Mouse (Mus musculus) liver (tissue): Measurements from ENCODE around the gene Rnf222.

ENCODE experiments used
- DNase-seq: peaks from one replicate; pipeline ENCODE4 v3.0.0-alpha.2; 2020; ENCODE audit warnings: mixed read lengths

The Rnf222 gene

DNA sequence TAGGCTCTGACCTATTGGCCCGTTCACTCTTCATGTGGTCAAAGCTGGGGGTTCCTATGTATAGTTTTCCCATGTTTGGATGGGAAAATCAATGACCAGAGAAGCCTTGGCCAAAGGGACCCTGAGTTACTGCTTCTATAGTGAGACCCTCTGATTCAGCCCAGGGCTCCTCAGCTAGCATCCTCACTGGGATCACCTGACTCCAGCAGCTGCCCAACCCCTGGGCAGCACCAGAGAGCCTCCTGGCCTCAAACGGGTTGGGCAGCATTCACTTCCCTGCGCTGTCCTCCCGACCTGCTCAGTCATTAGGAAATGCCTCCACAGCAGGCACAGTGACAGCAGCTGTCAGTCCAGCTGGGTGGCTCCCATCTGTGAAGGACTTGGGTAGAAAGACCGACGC lies at the start of gene Rnf222:
Gene Rnf222, plus strand, starts transcription at position 301 of the 400 bp plus-strand sequence.
- DNase-seq, result no peak

DNA sequence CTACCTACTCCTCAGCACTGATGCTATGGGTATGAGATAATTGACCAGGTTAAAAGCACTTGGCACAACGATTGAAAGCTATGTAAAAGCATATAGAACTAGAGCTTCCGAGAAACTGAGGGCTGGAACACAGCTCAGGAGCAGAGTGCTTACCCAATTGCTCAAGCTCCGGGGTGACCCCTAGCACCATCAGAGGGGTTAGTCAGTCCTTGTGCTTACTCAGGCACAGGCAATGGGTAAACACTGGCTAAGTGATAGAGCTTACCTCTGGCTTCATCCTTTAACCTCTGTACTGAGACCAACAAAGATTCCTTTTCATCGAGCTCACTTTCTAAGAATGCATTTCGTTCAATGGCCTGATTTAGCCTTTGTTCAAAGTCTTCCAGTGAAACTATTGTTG lies 48.7 kb upstream of the Rnf222 start:
- no peak for DNase-seq

DNA sequence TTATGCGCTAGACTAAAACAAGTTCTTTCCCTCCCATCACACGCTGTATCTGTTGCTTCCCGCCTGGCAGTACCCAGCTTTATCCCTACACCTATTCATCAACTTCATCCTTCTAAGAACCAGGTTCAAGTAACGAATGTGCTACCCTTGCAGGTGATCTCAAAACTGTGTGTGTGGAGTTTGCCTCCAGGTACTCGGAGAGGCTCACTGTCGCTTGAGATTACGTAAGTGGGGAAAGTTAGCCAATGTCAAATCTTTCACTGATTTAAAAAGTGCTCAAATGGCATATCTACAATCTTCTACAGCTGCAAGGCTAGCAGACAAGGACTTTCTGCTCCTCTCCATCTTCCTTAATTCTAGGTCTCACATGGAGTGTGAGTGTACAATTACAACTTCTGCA lies 37.5 kb upstream of the Rnf222 start:
- DNase-seq, result no peak

DNA sequence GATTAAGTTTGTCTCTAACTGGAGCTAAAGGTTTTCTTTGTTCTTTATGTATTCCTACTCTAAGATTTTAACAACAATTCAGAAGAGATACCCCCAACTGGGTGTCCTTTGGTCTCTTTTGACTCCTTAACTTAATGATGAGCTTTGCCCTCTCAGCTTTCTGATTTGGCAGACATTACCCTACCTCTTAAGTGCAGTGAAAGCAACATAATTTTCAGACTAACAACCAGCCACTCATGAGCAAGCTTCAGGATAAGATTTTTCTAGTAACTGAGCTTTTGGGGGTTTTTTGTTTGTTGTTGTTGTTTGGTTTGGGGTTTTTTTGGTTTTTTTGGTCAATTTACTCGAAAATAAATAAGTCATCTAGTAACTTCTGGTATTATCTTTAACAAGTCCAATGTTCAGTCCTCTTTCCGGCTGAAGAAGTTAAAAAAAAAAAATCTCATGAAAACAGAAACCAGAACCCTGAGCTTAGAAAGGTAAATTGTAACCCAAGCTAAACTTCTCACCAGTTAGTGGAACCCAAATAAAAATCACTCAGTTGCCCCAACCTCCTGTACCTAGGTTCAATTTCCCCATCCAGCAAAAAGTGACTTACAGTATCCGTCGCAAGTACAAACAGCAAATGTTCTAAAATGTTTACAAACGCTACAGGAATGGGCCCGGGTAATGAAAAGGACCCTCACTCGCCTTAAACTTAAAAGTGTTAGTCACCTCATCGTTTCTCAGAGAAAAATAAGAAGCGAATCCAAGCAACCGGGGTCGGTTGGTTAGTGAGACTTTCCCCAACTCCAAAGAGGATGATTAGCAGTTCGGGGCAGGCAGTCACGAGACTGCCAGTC lies 36.5 kb upstream of the Rnf222 start:
- DNase-seq, result no peak

DNA sequence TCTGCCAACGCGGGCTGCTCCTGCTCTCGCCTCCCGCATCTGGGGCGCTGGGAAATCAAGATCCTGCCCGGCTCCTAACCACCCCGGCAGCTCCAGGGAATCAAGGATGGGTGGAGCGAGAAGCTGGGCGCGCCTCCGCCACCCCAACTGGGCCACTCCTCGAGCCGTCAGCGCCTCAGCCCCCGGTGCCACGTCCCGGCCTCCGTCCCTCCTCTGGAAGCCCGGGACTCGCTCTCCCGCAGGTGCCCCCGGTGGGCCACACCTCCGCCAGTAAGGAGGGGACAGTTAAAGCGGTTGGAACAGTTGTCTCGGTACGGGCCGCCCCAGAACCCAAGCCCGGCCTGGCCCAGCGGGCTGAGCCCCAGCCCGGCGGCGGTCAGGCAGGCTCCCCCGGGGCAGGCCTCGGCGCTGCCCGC lies 35.9 kb upstream of the Rnf222 start:
- DNase-seq, result peak; percentile 87

DNA sequence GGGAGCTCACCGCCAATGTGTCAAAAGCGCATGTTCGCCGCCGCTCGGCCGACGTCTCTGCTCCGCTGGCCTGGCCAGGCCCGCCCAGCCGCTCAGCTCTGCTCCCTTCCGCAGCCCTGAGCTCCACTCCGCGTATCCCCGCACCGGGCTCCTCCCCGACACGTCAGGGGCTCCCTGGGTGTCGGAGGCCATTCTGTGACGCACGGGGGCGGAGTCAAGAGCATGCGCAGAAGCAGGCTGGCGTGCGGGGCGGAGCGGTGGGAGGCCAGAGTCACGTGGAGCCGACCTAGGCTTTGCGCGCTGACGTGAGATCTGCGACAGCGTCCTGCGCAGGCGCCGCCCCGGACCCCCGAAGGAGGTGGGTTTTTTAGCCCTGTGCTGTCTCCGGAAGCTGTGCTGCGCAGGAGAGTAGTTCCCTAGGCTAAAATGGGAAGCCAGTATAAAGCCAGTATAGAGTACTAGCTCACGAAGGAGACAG lies 35.4 kb upstream of the Rnf222 start:
- peak; percentile 100 for DNase-seq

DNA sequence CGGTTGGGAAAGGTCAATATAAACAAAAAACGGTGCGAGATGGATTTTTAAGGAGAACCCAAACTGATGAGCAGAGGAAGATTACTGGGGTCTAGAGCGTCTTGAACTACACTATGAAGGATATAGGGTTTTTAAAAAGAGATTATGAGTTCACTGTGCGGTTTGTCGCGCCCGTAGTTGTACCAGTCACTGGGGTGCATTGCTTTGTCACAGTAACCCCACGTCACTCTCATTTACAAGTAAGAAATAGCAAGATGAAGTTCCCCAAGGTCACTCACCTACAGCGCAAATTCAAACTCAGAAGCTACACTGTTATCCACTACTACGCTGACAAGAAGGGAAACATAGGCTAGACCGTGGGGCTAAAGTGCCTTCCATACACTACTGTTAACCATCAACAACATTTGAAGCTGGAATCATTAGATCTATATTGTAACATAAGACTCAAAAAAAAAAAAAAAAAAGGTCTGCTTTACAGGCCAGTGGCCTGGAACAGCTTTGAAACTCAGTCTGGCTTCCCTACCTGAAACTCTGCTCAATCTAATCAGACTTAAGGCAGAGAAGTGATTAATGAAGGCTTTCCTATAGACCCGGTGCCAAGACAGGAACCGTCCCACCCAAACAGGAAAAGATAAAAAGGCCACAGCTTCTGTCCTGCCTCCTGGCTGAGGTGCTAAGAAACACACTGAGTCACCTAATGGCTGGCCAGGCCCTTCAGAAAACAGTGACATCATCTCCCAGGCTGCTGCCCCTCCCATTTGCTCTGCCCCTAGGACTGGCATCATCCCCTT lies 34.5 kb upstream of the Rnf222 start:
- peak; percentile 74 for DNase-seq

DNA sequence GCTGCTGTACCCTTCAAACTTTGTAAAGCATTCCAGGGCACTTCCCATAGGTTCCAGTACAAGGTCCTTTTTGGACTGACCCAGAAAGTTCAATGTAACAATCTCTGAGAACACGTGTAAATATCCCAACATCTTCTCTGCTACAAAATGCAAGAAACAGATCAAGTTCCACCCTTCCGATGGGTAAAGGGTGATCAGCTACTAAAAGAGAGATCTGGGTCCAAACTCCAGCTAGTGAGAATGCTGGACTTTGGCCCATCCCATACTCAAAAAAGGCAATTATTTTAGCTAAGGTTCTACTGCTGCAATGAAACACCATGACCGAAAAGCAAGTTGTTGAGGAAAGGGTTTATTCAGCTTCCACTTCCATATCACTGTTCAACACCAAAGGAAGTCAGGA lies 33.7 kb upstream of the Rnf222 start:
- no peak for DNase-seq

DNA sequence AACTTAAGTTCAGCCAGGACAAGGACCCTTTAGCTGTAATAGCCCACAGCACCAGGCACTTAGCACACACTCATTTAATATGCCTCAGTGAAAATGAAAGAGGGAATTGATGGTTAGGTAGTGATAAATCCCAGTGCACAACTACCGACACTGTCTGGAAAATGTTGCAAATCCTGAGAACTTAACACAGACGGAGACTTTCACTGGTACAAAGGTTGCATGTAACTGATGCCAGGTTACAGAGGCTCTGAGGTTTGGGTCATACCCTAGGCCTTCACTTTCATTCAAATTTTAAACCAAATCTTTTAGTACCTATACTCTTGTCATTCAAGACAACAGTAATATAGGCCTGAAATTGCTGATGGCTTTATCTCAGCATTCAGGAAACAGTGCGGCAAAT lies 31.0 kb upstream of the Rnf222 start:
- DNase-seq, result no peak

DNA sequence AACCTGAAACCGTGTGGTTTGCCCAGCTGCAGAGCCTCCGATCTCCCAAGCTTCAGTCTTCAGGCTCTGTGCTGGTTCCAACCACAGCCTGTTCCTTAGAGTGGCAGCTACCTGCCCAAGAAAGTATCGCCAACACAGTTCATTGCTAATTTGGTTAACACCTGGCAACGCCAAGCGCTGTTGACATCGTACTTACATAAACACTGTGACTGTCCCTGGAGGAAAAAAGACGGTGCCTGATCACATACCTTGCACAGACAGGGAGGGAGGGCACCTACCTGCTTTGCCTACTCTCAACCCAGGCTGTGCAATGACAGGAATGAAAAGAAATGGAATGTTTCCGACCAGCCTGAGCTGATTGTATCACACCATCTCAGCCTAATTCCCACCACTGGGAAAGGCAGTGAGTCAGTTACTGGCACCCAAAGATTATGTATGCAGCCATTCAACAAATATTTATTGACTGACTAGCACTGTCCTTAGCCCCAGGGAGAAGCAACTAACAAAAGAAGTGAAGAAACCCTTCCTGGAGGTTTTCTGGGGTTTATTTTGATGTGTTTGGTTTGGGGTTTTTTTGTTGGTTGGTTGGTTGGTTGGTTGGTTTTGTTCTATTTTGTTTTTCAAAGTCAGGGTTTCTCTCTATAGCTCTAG lies 28.3 kb upstream of the Rnf222 start:
- no peak for DNase-seq

DNA sequence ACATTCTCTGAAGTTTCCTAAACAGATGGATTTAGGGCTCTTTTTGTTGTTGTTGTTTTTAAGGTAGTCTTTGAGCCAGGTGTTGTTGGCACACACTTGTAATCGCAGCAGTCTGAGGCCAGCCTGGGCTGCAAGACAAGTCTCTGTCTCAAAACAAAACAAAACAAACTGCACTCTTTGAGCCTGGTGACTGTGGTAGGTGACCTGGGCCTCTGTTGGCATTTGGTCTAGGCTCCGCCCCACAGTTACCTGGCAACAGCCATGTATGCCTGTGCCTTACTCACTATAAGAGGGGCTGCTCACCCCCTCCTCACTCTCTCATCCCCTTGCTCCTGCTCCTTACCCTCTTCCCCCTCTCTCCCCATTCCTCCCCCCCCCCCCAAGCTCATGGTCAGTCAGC lies 26.1 kb upstream of the Rnf222 start:
- no peak for DNase-seq

DNA sequence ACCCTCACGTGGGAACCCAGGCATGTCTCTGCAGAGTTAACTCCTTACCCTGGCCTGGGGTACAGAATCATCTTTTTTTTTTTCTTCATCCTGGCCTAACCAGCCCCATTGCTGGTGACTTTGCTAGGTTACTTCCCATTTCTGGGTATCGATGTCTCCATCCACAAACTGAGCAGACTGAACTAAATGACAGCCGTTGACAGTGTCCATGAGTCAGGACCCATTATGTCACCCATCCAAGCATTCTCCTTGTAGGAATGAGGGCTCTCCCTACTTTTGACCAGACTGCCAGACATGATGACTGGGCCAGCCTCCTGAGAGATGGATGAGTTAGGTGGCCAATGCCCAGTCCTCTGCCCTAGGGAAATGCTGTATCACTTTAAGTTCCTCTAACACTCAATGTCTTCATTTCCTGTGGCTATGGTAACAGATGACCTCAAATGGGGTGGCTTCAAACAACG lies 24.7 kb upstream of the Rnf222 start:
- DNase-seq, result no peak

DNA sequence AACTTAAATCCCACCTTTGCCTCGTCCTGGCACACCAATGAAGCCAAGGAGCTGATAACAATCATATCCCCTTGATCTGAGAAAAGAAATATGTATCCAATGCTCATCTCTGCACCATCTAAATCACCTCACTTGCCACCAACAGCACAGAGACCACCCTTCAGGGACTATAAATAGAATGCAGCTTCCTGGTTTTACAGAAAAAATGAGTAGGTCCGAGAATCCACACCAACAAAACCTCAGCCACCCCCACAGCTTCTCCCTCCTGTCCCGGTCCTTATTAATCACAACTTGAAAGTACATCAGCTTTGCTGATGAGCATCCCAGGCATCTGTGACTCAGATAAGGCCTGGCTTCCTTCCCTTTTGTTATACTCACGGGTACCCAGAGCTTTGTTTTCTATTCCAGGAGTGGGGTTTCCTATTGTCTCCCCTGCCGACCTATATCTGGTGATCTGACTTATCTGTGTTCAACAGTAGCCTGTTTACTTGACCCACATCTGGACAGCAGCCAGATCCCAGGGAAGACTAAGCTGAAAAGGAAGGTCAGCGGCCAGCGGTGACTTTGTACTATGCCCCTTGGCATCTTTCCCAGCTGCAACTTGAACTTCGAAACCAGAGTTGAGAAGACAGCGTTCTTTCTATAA lies 23.7 kb upstream of the Rnf222 start:
- peak; percentile 67 for DNase-seq

DNA sequence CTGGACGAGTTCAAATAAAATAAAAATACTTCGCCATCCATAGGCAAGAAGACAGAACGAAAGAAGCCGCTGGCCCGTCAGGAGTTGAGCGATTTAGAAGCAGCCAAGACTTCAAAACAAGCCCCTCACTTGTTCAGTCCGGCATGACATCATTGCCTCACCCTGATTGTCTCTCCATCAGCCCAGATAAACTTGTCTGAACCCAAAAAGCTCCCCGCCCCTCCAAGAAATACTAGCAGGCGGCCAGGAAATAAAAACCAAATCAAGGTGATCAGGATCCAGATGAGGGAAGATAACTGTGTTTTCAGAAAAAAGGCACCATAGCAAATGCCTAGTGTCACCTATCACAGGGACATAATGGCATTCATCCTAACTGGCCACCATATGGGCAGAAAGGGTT lies 17.1 kb upstream of the Rnf222 start:
- no peak for DNase-seq

DNA sequence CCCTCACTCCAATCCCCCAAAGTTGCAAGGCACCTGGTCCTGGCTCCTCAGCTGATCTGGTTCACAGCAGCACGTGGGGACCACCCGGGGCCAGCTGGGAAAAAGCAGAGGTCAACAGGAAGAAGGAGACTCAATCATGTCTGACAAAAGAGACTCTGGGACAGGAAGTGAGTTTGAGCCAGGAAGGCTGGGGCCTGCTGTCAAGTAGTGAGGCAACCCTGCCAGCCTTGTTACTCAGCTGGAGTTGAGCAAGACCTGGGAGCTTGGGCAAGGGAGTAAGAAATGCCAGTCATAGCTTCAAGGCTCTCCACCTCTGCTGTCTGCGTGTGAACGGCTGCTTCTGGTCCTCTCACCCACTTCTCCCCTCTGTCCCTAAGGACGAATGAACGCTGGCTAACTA lies 16.6 kb upstream of the Rnf222 start, which contains the start of gene Ndel1:
Gene Ndel1, minus strand, starts transcription at position 111 of the 400 bp plus-strand sequence.
- DNase-seq, result peak; percentile 35

DNA sequence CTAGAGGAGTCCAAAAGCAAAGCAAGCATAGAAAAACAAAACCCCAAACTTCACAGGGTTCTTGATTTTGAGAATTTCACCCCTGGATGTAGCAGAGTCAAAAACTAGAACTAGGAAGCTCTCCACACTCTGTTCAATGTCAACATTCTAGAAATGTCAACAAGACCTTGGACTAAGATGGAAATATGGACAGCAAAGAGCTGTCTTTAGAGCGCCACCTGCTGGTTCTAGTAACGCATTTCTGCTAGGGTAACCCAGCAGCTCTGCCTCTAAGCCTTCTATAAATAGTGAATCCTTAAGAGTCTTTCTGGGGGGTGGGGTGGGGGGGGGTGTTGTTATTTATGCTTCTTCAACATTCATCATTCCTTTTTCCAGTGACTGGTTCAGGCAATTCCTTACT lies 13.5 kb upstream of the Rnf222 start:
- peak; percentile 76 for DNase-seq

DNA sequence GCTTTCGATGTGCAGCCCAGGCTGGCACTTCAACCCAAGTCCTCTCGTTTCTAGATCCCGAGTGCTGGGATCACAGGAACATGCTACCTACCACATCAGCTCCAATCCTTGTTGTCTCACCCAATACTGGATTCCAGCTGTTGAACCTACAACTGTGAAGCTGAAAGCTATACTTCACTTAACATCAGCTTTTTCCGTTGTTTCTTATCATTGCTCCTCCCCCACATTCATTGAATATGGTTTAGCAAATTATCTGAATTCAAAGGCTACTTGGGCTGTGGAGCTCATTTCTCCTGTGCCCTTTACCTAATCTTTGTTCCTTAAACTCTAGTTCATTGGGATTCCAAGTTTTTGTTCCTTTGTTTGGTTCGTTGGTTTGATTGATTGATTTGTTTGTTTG lies 9.5 kb upstream of the Rnf222 start:
- DNase-seq, result no peak

DNA sequence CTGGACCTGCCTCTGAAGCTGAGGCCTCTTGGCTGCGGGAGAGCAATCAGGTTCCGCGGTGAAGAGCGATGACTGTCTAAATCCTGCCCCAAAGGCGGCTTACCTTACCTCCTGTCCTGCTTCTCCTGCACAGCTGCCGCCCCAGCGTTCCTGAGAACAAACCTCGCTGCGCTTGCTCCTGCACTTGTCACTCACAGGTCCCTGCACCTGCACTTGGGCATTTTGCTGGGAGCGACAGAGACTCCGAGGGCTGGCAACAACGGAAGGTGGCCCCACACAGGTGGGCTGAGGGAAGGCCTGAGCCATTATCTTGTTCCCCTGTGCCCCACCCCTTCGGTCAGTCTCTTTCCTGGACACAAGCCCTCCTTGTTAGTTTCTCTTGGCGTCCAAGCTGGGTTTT lies 6.2 kb upstream of the Rnf222 start:
- no peak for DNase-seq

DNA sequence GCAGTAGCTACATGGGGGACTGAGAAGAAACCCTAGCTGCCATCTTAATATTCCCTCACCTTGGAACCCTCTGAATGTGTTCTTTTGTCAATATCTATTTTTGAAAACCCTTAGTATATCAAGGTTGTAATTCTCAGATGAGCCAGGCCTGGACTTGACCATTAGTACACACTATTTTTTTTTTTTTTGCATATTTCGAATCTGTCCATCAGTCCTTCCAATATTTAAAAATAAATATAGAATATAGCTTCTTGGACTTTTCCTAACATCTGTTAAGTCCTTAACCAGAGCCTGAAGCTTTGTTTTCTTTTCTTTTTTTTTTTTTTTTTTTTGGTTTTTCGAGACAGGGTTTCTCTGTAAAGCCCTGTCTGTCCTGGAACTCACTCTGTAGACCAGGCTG lies 4.5 kb upstream of the Rnf222 start:
- no peak for DNase-seq

DNA sequence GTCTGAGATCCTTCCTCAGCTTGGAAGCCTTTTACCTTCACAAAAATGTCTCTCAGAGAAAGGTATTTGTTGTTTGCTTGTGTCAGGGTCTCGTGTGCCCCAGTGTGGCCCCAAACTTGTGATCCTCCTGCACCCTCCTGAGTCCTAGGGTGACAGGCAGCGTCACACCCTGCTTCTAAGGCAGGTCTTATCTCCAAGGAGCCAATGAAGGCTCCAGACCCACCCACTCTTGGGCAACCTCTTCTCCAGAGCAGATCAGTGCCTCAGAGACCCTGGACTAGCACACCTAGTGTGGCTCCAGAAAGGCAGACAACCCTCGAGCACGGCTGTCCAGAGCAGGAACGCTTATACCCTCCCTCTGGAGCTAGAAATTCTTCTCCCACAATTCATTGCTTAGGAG lies 4.0 kb upstream of the Rnf222 start:
- DNase-seq, result peak; percentile 85

DNA sequence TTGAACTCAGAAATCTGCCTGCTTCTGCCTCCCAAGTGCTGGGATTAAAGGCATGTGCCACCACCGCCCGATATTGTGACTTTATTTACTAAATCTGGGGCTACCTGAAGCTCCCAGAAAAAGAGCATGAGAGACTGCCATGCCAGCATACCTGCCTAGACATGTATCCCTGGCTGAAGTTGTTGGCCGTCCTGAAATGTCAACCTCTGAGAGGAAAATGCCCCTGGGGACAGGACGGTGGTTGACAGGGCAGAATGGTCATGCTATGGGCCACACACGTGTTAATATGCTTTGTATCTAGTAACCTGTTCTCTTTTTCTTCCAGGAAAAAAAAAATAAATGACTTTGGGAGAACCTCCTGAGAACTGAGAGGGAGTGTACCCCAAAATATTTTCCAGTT lies 2.3 kb upstream of the Rnf222 start:
- DNase-seq, result no peak

DNA sequence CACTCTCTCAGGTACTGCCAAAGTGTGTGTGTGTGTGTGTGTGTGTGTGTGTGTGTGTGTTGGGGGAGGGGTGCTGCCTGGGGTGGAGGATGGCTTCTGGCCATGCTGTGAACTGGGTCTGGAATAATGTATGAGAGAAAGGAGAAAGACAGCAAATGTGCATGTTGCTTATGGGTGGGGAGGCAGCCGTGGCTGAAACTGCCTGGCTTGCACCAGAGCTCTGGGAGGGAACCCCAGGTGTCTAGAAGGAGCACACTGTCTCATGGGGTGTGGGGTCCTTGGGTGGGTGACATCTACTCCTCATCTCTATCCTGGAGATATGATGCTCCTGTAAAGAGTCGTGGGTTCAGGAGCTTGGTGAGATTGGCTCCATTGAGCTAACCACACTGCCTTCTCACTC lies 300 bp downstream of the Rnf222 start:
- no peak for DNase-seq

DNA sequence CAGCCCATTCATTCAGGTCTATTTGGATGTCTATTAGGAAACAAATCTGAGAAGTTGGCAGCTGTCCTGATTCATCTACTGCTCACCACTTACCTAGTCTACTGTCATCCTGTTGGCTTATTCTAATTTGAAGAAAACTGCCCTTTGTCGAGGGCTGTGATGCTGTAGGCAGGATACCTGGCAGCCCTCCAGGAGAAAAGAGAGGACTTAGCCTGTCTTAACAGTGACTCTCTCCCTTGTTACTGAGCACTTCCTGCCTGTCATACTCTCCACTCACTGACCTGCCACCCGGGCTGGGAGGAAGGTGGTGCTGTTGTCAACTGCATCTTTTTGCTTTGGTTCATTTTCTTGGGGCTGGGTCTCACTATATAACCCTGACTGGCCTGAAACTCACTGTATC lies 2.3 kb downstream of the Rnf222 start:
- no peak for DNase-seq
